Mouse (Mus musculus) lung, postnatal 0 days (tissue): ENCODE data around the gene Mb21d2. TPM values are rescaled to one million over a fixed set of nuclear protein-coding genes. Genes with fewer than 3 reads are reported as not detected.

Experiments used
- ATAC-seq: fragments of 200-750 bp; cut with Nextera tagmentation; 2 replicates; pipeline ENCODE4 v1.8.0; 2017; ENCODE audit warnings: moderate library complexity
- DNase-seq: peaks from one replicate; pipeline ENCODE4 v3.0.0-alpha.2; 2016; ENCODE audit warnings: low spot score
- H3K27ac ChIP-seq: fragments of 300-500 bp; sonication (generic); 2 replicates; pipeline ENCODE4 v1.5.1; 2014; ENCODE audit warnings: antibody characterized with exemption, mild to moderate bottlenecking, low read length, mixed read lengths
- H3K27me3 ChIP-seq: fragments of 300-500 bp; sonication (generic); replicated peaks from 2 replicates; pipeline ENCODE4 v1.6.1; 2014; ENCODE audit warnings: low read length, mixed read lengths; ENCODE audit not compliant: insufficient read depth
- H3K36me3 ChIP-seq: fragments of 300-500 bp; sonication (generic); 2 replicates; pipeline ENCODE4 v1.6.1; 2014; ENCODE audit warnings: low read length, mixed read lengths; ENCODE audit not compliant: insufficient read depth
- H3K4me1 ChIP-seq: fragments of 300-500 bp; sonication (generic); 2 replicates; pipeline ENCODE4 v1.6.1; 2014; ENCODE audit warnings: antibody characterized with exemption, low read depth, low read length, mixed read lengths; ENCODE audit not compliant: insufficient read depth
- H3K4me2 ChIP-seq: fragments of 300-500 bp; sonication (generic); replicated peaks from 2 replicates; pipeline ENCODE4 v1.6.1; 2014; ENCODE audit warnings: low read depth, mild to moderate bottlenecking, low read length, moderate library complexity, mixed read lengths
- H3K4me3 ChIP-seq: fragments of 300-500 bp; sonication (generic); 2 replicates; pipeline ENCODE4 v1.5.1; 2014; ENCODE audit warnings: low read depth, low read length
- H3K9ac ChIP-seq: fragments of 300-500 bp; sonication (generic); replicated peaks from 2 replicates; pipeline ENCODE4 v1.6.1; 2014; ENCODE audit warnings: low read depth, mild to moderate bottlenecking
- H3K9me3 ChIP-seq: fragments of 300-500 bp; sonication (generic); 2 replicates; pipeline ENCODE4 v1.6.1; 2016; ENCODE audit warnings: low read length, mixed read lengths
- CTCF ChIP-seq: IDR thresholded peaks from 2 replicates; pipeline ENCODE4 v1.5.1; 2016; ENCODE audit warnings: antibody characterized with exemption, mild to moderate bottlenecking
- EP300 ChIP-seq: IDR thresholded peaks from 2 replicates; pipeline ENCODE4 v1.6.1; 2016; ENCODE audit warnings: antibody characterized with exemption, mild to moderate bottlenecking, control low read depth
- WGBS: fragments of 180-500 bp; shearing (Covaris S2); extraction: QIAGEN DNeasy Blood & Tissue Kit; methylation state at CpG from one replicate; pipeline ENCODE4 v1.1.7; 2014; 5-methylcytosine and 5-hydroxymethylcytosine counted together
- polyA plus RNA-seq: library from polyadenylated mRNA; unstranded; fragments of >200 nt; fragmentation: Nextera tagmentation; extraction: Ambion mirVana; gene quantifications from 2 replicates; pipeline ENCODE4 v1.2.1, GENCODE M21; 2015

Gene Mb21d2
- polyA plus RNA-seq, 1 experiment from 2014 or later: 3.8 TPM

GRCm38 (mm10) chr16:28893266-28893665 lies 36.2 kb downstream of the Mb21d2 start:
- H3K36me3 ChIP-seq: no peaks in the 10 kb centered on the region
- peaks cover 1% of the 10 kb centered on the region; the same call in 1 of the 2 replicates for H3K4me1 ChIP-seq
- no peak overlapping the region for H3K4me2 ChIP-seq
- H3K9me3 ChIP-seq: 0 out of 2 replicates have a peak, but pooled peaks cover 3% of the 10 kb centered on the region
- no peak overlapping the region for H3K4me3 ChIP-seq
- DNase-seq: no peak
- 35% methylated on average over 5 of the region's 5 CpGs for WGBS
- no peak overlapping the region for H3K27ac ChIP-seq
- no peak for ATAC-seq
- H3K27me3 ChIP-seq: no peaks in the 10 kb centered on the region
- TF ChIP-seq CTCF: no peak
- no peak for TF ChIP-seq EP300
- H3K9ac ChIP-seq: no peak overlapping the region

DNA sequence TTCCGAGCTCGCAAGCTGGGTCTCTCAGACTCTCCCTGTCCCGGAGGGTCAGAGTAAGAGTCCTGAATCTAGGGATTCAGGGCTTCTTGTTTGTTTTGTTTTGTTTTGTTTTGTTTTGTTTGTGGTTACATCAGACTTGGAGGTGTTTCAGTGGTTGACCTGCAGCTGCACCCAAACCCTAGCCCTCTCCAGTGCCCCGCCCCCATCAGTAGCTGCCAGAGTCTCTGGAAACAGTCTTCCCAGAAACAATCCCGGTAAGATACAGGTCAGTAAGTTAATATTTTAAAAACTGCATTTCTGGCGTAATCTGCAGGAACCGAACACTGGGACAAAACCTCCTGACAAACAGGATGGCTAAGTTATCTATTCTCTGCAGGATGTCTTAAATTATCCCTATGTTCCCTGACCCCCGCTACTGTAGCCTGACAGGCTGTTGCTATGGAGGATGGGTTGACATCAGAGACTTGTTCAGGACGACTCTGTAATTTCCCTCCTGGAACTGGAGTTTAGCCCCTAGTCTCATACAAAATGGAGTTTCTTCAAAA lies 43.2 kb downstream of the Mb21d2 start:
- Histone ChIP-seq H3K27me3 (no peaks in the 10 kb centered on the region), H3K4me2 (no peak overlapping the region), H3K9ac (no peak overlapping the region), H3K27ac (no peak overlapping the region), H3K4me3 (no peak overlapping the region), H3K4me1 (peaks cover 4% of the 10 kb centered on the region; the same call in 1 of the 2 replicates), H3K9me3 (0 out of 2 replicates have a peak, but pooled peaks cover 3% of the 10 kb centered on the region), H3K36me3 (no peaks in the 10 kb centered on the region)
- no peak for DNase-seq
- TF ChIP-seq CTCF (no peak), EP300 (no peak)
- no peak for ATAC-seq
- WGBS: 57% methylated on average over 9 of the region's 9 CpGs

DNA sequence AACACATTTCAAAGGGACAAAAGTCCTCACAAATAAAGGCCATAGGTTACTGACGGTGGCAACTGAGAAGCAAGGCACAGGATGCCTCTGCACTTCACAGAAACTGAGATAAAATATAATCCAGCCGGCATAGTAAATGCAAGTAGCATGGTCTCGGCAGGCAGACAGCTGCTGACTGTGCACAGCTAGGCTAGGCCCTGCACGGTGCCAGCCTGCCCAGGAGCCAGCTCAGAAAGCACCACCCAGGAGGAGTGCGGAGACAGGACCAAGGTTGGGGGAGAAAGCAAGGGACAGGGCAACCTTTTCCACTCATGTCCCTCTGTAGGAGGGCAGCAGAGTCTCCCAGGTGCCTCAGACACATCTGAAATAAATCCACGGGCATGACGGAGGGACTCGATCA lies 44.0 kb downstream of the Mb21d2 start:
- no peak for DNase-seq
- no peak overlapping the region for H3K27ac ChIP-seq
- no peak overlapping the region for H3K4me2 ChIP-seq
- 79% methylated on average over 8 of the region's 8 CpGs for WGBS
- no peak for ATAC-seq
- no peaks in the 10 kb centered on the region for H3K27me3 ChIP-seq
- peaks cover 10% of the 10 kb centered on the region; the same call in 1 of the 2 replicates for H3K4me1 ChIP-seq
- H3K9ac ChIP-seq: no peak overlapping the region
- H3K4me3 ChIP-seq: no peak overlapping the region
- no peaks in the 10 kb centered on the region for H3K36me3 ChIP-seq
- no peak for TF ChIP-seq EP300
- TF ChIP-seq CTCF: no peak
- 0 out of 2 replicates have a peak, but pooled peaks cover 3% of the 10 kb centered on the region for H3K9me3 ChIP-seq

DNA sequence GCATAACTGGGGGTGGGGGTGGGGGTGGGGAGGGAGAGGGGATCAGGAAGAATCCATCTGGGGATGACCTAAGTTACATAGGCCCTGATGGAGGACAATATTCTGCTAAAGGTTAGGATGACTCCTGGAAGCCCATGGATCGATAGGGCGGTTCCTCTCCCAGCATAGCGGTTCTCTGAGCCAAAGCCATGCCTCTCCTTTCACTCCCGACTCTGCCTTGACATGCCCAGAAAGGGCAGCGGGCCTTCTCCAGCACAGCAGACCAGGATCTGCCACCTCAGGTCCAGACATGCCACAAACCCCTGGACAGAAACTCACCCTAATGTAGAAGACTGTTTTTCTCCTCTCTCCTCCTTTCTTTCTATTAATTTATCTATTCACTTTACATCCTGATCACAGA lies 44.8 kb downstream of the Mb21d2 start:
- no peaks in the 10 kb centered on the region for H3K36me3 ChIP-seq
- no peaks in the 10 kb centered on the region for H3K27me3 ChIP-seq
- ATAC-seq (no peak), DNase-seq (no peak)
- WGBS: 100% methylated on average over 2 of the region's 5 CpGs
- H3K4me1 ChIP-seq: peaks cover 10% of the 10 kb centered on the region; the same call in 1 of the 2 replicates
- no peak for TF ChIP-seq CTCF
- no peak for TF ChIP-seq EP300
- no peak overlapping the region for H3K4me2 ChIP-seq
- no peak overlapping the region for H3K4me3 ChIP-seq
- no peaks in the 10 kb centered on the region for H3K9me3 ChIP-seq
- no peak overlapping the region for H3K27ac ChIP-seq
- no peak overlapping the region for H3K9ac ChIP-seq

DNA sequence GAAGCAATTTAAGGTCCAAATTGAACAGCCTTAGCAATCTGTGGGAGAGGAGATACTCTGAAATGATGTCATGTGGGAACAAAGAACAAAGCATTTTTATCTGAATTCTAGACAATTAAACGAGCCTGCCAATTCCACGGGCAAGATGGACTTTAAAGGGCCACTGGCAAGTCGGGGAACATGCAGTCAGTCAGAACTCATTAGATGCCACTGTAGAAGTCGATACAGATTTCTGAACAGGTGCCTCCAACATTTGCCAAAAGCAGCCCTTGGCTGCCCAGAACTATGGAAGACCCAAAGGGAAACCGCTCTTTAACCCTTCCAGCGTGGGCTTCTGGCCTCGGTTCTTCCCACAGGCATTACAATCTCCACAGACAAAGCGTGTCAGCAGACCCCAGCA lies 45.8 kb downstream of the Mb21d2 start:
- Histone ChIP-seq H3K9ac (no peak overlapping the region), H3K27ac (no peak overlapping the region), H3K36me3 (no peaks in the 10 kb centered on the region), H3K27me3 (no peaks in the 10 kb centered on the region), H3K4me1 (peaks cover 10% of the 10 kb centered on the region; the same call in 1 of the 2 replicates), H3K9me3 (no peaks in the 10 kb centered on the region), H3K4me2 (no peak overlapping the region), H3K4me3 (no peak overlapping the region)
- DNase-seq (no peak), ATAC-seq (no peak)
- TF ChIP-seq CTCF (no peak), EP300 (no peak)
- 70% methylated on average over 8 of the region's 8 CpGs for WGBS

DNA sequence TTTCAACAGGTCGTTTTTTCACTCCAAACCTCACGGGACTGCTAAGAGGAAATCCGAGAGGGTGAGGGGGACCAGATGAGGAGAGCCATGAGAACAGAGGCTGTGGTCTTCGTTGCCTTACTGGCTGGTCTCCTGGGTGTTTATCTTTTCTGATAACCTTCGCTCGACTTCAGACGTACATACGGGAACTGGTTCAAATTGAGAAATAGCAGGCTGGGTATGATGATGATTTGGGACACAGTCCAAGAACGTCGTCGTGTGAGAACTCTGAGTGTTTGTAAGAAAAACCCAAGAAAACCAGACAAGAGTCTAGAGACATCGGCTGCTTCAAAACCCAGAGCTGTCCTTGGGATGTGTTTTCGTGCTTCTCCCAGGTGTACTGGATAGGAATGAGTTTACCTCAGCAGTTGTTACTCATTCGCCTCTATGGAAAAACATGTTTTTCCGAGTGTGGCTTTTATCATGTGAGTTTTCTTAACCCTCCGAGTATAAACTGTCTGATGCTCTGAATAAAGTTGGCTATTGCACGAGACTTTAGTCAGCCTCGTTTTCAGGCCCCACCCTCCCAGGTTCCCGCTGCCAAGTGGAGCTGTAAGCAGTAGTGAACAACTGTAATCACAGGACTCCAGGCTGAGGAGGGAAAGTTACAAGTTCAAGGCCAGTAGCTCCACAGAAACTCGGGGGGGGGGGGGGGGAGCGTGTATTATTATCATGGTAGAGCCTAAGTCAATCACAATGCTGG lies 46.6 kb downstream of the Mb21d2 start:
- Histone ChIP-seq H3K4me2 (peak overlapping the region; percentile 2; the same call in 1 of the 2 replicates), H3K27ac (no peak overlapping the region)

More for the DNA sequence above, 46.6 kb downstream of the Mb21d2 start:
- H3K9me3 ChIP-seq: no peaks in the 10 kb centered on the region
- no peaks in the 10 kb centered on the region for H3K27me3 ChIP-seq
- TF ChIP-seq EP300: peak; percentile 35; the same call in 1 of the 2 replicates
- TF ChIP-seq CTCF: no peak
- no peak overlapping the region for H3K9ac ChIP-seq
- peak; percentile 46 for ATAC-seq
- H3K4me3 ChIP-seq: no peak overlapping the region
- H3K36me3 ChIP-seq: no peaks in the 10 kb centered on the region
- peaks cover 10% of the 10 kb centered on the region; the same call in 1 of the 2 replicates for H3K4me1 ChIP-seq
- 13% methylated on average over 21 of the region's 21 CpGs for WGBS
- DNase-seq: peak; percentile 73
